Mouse (Mus musculus): ENCODE results near the gene Afdn. TPM values are rescaled to one million over a fixed set of nuclear protein-coding genes. Genes with fewer than 3 reads are reported as not detected.

The Afdn gene
- polyA plus RNA-seq, 1 experiment from 2014 or later: 54.6 TPM

Other genes with a start within 250 kb of the Afdn start
- 4.4 and 4.7 TPM in 2 replicates for gene Tcte2, start 1.3 kb downstream of the Afdn start, polyA plus RNA-seq (2015; fragmentation: Nextera tagmentation; extraction: Ambion mirVana)
- not detected in 2 replicates for gene Gm7168, start 187.8 kb downstream of the Afdn start, polyA plus RNA-seq (2015; fragmentation: Nextera tagmentation; extraction: Ambion mirVana)
- not detected in 2 replicates for gene Gm7356, start 243.2 kb downstream of the Afdn start, polyA plus RNA-seq (2015; fragmentation: Nextera tagmentation; extraction: Ambion mirVana)

Measured in heart, embryonic 13.5 days (tissue).